Mouse (Mus musculus): Measurements from ENCODE around the gene Lyrm4. TPM values are rescaled to one million over a fixed set of nuclear protein-coding genes. Genes with fewer than 3 reads are reported as not detected.

The Lyrm4 gene
- polyA plus RNA-seq, 1 experiment from 2014 or later: 13.1 TPM

DNA sequence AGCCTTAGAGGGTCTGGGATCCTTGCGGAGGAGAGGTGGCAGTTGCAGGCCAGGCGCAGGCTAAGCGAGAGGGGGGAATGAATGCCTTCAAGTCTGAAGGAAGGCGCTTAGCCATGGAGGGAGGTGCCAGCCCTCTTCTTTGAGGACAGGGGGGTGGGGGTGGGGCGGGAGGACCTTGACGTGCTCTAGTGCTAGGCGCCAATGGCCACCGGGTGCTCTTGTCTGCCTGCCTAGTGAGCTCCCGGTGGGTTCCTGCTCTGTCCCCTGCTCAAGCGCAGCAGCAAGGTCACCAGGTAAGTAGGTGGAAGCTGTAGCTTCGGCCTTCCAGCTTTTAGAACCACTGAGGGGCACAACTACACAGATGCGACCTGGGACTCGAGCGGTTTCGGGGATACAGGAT is 149.6 kb downstream of the Lyrm4 start:
- in situ Hi-C loops (cut with MboI; ENCODE audit: low pct_unique_long_range_greater_than_20kb): no loop called here
- TF ChIP-seq CTCF (IDR thresholded peaks at IDR 0.05): no peak
- ATAC-seq (no peak), DNase-seq (ENCODE audit: low read depth, low spot score) (no peak)
- H3K27me3 ChIP-seq: peaks cover 21% of the 10 kb centered on the region
- CTCF ChIA-PET: interaction anchor here (2.0 kb wide), 1 partner anchor 9 kb away, joined by 5 read pairs; no protein-coding TSS in a partner anchor
- POLR2A ChIA-PET: no interaction called here

DNA sequence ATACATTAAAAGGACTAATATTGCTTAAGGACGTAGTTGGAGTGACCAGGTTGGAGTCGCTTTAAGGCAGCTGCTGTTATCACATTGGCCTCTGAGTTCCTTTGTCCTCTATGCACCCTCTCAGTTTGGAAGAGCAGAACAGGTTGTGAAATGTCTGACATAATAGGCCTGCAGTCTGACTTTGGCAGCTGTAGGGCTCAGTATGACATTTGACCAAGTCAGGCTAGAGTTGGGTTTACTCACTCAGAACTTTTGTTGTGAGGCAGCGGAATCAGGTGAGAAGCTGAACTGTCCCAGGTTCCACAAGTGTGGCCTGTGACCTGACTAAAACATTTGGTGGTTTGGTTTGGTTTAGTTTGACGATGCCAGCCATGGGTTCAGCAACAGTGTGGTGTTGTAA is 153.7 kb downstream of the Lyrm4 start:
- ATAC-seq: no peak
- ChIA-PET CTCF (no interaction called here), POLR2A (interaction anchor here (0.6 to 0.8 kb wide), 2 partner anchors 144 to 941 kb away, joined by 3 read pairs; no protein-coding TSS in a partner anchor)
- TF ChIP-seq CTCF (IDR thresholded peaks at IDR 0.05): no peak
- in situ Hi-C loops (cut with MboI; ENCODE audit: low pct_unique_long_range_greater_than_20kb): no loop called here
- H3K27me3 ChIP-seq: peaks cover 6% of the 10 kb centered on the region
- DNase-seq (ENCODE audit: low read depth, low spot score): no peak

DNA sequence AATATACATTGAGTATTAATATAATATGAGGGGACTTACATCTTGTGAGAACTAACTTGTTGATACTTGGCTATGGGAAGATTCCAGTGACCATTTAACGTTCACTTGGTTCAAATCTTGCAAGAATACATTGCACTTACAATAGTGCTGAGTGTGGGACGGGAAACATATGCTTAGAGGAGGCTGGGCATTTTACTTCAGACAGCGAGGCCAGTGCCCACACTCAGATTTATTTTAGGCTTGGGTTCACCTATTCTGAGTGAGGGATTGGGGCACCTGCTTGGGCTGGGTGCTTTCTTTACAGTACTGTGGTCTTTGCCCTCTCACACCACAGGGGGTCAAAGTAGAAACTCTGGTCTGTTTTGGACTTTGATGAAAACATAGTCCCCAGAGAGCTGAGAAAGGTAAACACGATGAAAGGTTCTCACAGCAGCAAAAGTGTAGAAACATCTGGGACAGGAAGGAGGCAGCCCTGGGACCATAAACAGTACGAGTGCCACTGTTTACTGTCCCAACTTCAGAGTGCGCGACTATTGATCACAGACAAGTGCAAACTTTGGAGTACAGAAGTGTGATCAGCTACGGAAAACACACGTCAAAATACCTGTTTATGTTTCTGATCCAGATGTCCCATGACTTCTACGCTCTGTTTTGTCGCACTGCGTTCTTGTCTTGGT is 157.8 kb downstream of the Lyrm4 start:
- no peaks in the 10 kb centered on the region for H3K27me3 ChIP-seq
- no peak for DNase-seq (ENCODE audit: low read depth, low spot score)
- TF ChIP-seq CTCF (IDR thresholded peaks at IDR 0.05): no peak
- CTCF ChIA-PET: no interaction called here
- in situ Hi-C loops (cut with MboI; ENCODE audit: low pct_unique_long_range_greater_than_20kb): no loop called here
- POLR2A ChIA-PET: no interaction called here
- ATAC-seq: no peak

DNA sequence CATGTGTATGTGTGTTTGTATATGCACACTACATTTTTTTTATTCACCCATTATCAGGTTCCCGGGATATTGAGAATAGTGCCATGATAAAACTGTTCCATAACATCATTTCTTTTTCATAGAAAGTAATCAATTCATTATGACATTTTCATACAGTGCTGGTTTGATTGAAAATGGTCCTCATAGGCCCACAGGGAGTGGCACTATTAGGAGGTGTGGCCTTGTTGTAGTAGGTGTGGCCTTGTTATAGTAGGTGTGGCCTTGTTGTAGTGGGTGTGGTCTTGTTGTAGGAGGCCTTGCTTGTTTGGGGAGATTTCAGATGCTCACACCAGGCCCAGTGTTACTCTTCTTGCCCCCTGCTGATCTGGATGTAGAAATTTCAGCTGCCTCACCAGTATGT is 158.8 kb downstream of the Lyrm4 start, which contains the start of gene Ppp1r3g:
Ppp1r3g (plus strand) TSS at position 301 of the 400 bp plus-strand sequence.
- H3K27me3 ChIP-seq: no peaks in the 10 kb centered on the region
- POLR2A ChIA-PET: no interaction called here
- CTCF ChIA-PET: no interaction called here
- ATAC-seq (no peak), DNase-seq (ENCODE audit: low read depth, low spot score) (no peak)
- in situ Hi-C loops (cut with MboI; ENCODE audit: low pct_unique_long_range_greater_than_20kb): no loop called here
- no peak for TF ChIP-seq CTCF (IDR thresholded peaks at IDR 0.05)

DNA sequence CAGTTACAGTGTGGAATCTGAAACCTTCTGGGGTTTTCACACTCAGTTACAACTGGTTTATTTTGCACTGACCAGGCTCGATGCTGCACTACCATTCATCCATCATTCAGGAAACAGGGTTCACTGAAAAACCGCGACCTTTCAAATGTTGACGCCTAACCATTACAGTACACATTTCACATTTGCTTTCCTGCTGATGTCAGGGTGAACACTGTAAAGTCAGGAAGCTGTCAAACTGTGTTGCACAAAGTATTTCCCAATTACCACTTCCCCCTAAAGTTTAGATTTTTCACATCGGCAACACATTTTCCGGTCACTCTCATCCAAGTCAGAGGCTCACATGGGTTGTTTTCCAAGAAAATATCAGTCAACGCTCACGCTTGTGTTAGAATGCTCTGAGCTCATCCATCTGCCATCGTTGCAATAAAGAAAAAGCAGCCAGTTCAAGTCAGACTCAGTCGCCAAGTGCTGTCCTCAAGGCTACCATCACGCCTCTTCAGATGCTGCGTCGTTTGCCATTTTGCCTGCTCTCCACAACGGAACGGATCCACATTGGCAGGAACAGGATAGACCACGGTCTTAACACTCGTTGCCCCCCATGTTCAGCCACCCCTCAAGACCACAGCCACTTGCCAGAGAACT is 167.4 kb downstream of the Lyrm4 start:
- H3K27me3 ChIP-seq: no peaks in the 10 kb centered on the region
- DNase-seq (ENCODE audit: low read depth, low spot score) (no peak), ATAC-seq (no peak)
- POLR2A ChIA-PET: no interaction called here
- CTCF ChIA-PET: no interaction called here
- in situ Hi-C loops (cut with MboI; ENCODE audit: low pct_unique_long_range_greater_than_20kb): loop anchor here (5.0 to 10.0 kb wide), 2 partner anchors 168 to 915 kb away; no protein-coding TSS in a partner anchor
- no peak for TF ChIP-seq CTCF (IDR thresholded peaks at IDR 0.05)

DNA sequence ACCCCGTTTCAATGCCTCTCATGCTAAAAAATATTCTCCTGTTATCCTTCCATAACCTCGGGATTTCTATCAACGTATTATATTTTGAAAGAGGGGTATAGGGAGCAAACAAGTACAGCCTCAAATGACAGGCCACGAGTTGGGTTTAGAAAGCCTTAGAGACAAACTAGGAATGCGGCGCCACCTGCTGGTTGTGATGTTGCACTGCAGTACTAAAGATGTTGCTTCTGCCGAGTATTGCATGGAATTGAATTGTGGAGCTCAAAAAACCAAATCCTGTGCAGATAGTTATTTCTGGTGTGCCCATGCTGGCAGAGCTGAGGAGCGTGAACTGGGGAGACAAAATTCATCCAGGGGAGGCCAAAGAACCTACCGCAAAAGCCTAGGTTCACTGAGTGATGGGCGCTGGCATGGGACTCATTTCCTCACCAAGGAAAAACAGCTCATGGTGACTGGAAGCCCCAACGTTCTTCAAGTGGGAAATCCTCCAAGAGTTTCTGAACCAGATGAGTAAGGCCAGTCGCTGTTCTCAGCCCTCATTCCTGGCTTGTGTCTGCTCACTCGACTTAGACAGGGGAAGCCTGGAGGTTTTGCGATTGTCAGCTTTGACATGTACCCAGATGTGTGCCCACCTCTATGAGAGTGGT is 169.8 kb downstream of the Lyrm4 start:
- in situ Hi-C loops (cut with MboI; ENCODE audit: low pct_unique_long_range_greater_than_20kb): loop anchor here (10.0 kb wide), 1 partner anchor 913 kb away; no protein-coding TSS in a partner anchor
- TF ChIP-seq CTCF (IDR thresholded peaks at IDR 0.05): peak; percentile 96
- ChIA-PET POLR2A (no interaction called here), CTCF (interaction anchor here (0.8 to 1.1 kb wide), 9 partner anchors 9 to 953 kb away, joined by 3 to 6 read pairs (median 4); no protein-coding TSS in a partner anchor)
- DNase-seq (ENCODE audit: low read depth, low spot score) (peak; percentile 17), ATAC-seq (peak; percentile 54)
- H3K27me3 ChIP-seq: no peaks in the 10 kb centered on the region

DNA sequence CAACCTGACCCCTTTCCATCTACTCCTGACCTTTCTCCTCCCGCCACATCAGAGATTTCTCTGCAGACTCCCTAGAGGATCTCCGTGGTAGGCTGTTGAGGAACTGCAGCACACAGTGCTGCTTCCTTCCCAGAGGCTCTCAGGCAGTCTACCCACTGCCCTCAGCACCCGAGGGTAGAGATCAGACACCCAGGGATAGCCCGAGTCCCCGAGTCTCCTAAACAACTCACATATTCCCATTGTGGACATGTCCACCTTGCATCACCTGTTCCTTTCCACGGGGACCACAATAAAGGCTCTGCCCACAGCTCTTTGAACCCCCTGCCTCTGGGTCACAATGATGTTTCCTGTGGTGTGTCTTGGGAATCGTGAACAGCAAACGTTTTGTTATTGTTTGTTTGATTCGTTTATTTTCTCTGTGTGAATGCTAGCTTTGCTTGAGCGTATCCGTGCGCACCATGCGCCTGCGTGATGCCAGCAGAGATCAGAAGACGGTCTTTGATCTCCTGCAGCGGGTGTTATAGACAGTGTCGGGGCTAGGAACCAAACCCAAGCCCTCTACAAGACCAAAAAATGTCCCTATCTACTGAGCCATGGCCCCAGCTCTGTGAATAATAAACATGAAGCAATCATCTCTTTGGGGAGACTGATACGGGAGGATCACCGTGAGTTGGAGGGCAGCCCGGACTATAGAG is 170.5 kb downstream of the Lyrm4 start:
- H3K27me3 ChIP-seq: no peaks in the 10 kb centered on the region
- POLR2A ChIA-PET: interaction anchor here (0.5 kb wide), 1 partner anchor 160 kb away, joined by 3 read pairs; no protein-coding TSS in a partner anchor
- no peak for TF ChIP-seq CTCF (IDR thresholded peaks at IDR 0.05)
- in situ Hi-C loops (cut with MboI; ENCODE audit: low pct_unique_long_range_greater_than_20kb): loop anchor here (10.0 kb wide), 1 partner anchor 912 kb away; no protein-coding TSS in a partner anchor
- no peak for DNase-seq (ENCODE audit: low read depth, low spot score)
- no peak for ATAC-seq
- CTCF ChIA-PET: interaction anchor here (0.8 to 1.2 kb wide), 7 partner anchors 9 to 912 kb away, joined by 3 to 6 read pairs (median 4); no protein-coding TSS in a partner anchor

DNA sequence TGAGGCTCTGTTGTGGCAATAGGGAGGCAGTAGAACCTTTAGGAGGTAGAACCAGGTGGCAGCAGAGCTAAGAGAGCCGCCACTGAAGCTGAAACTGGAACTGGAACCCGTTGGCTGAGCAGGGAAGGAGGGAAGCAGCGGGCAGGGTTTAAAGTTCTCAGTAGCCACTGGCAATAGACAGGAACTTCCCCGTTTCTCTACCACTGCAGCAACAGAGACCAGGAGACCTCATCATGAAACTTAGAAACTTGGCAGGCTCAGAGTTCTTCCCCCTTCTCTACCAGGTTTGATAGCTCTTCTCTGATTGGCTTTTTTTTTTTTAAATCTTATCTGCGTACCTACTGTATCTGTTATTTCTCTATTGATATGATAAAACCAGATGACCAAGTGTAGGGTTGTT is 176.4 kb downstream of the Lyrm4 start:
- peaks cover 5% of the 10 kb centered on the region for H3K27me3 ChIP-seq
- no peak for TF ChIP-seq CTCF (IDR thresholded peaks at IDR 0.05)
- ChIA-PET CTCF (interaction anchor here (1.0 kb wide), 1 partner anchor 10 kb away, joined by 3 read pairs; no protein-coding TSS in a partner anchor), POLR2A (no interaction called here)
- in situ Hi-C loops (cut with MboI; ENCODE audit: low pct_unique_long_range_greater_than_20kb): loop anchor here (10.0 kb wide), 1 partner anchor 906 kb away; no protein-coding TSS in a partner anchor
- ATAC-seq: no peak
- no peak for DNase-seq (ENCODE audit: low read depth, low spot score)

DNA sequence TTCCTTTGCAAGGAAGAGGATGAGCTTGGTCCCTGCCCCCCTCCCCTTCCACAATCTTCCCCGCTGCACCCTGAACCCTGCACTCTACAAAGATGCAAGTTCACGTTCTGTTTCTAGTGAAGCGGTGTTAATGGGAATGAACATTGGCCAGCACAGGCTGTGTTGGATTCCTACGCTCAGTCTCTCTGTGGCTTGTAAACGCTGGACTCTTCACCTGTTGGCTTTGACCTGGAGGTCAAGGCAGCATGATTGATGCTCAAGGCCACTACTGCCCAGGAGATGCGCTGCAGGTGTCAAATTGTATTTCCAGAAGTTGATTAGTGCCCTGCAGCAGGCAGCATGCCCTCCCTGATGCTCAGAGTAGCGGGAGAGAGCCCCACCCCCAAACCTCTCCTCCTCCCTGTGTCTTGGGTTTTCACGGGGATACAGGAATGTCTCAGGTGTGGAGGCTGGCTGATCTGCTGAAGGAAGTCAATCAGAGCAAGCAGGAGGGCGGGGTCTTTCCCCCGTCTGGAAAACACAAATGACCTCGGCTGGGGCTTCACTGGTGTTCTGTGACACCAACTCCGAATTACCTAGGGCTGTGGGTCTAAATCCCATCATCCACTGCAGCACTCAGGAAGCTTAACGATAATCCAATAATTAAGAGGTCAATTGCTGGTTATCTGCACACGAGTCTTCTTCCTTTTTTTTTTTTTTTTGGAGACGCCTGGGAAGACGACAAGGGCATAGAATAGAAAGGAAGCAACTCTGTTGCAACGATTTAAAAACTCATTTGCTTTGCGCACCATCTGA is 177.3 kb downstream of the Lyrm4 start:
- DNase-seq (ENCODE audit: low read depth, low spot score): no peak
- in situ Hi-C loops (cut with MboI; ENCODE audit: low pct_unique_long_range_greater_than_20kb): loop anchor here (10.0 kb wide), 1 partner anchor 905 kb away; no protein-coding TSS in a partner anchor
- no peak for ATAC-seq
- peaks cover 6% of the 10 kb centered on the region for H3K27me3 ChIP-seq
- POLR2A ChIA-PET: interaction anchor here (0.6 kb wide), 1 partner anchor 63 kb away, joined by 4 read pairs; no protein-coding TSS in a partner anchor
- CTCF ChIA-PET: interaction anchor here (0.9 kb wide), 1 partner anchor 99 kb away, joined by 3 read pairs; no protein-coding TSS in a partner anchor
- TF ChIP-seq CTCF (IDR thresholded peaks at IDR 0.05): no peak
